Mouse (Mus musculus) forelimb bud, embryonic 11.5 days (tissue): ENCODE measurements around the gene Arpin.
A peak's percentile ranks its signal among the peaks of the same experiment; 100 is the strongest.

Experiments
- DNase-seq: peaks from one replicate; pipeline ENCODE4 v3.0.0-alpha.2; 2012; ENCODE audit warnings: low read depth, low spot score

Gene Arpin

GRCm38 (mm10) chr7:79934862-79935510 is at the start of gene Arpin:
Gene Arpin (minus strand): TSS chr7:79935359.
- peak; percentile 67 for DNase-seq

DNA sequence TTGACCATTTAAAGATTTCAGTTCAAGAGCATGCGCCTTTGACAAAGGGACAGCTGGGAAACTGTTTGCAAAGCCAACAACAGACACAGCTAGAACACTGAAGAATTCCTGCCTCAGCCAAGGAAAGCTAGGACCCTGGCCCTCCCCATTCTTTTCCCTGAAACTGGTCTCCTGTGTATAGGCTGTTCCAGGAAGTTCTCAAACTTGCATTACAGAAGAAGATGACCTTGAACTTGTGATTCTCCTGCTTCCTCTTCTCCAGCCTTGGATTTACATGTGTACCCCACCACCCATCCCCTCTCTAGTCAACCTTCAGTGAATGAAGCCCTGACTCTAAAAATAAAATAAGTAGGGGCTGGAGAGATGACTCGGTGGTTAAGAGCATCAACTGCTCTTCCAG is 40.2 kb upstream of the Arpin start:
- no peak for DNase-seq

- DNase-seq: no peak
Observed at GRCm38 (mm10) chr7:79972195-79972594, 37.0 kb upstream of the Arpin start.

- DNase-seq: no peak
Observed at GRCm38 (mm10) chr7:79970336-79970735, 35.2 kb upstream of the Arpin start.

GRCm38 (mm10) chr7:79968326-79968725 is 33.2 kb upstream of the Arpin start:
- DNase-seq: no peak

DNA sequence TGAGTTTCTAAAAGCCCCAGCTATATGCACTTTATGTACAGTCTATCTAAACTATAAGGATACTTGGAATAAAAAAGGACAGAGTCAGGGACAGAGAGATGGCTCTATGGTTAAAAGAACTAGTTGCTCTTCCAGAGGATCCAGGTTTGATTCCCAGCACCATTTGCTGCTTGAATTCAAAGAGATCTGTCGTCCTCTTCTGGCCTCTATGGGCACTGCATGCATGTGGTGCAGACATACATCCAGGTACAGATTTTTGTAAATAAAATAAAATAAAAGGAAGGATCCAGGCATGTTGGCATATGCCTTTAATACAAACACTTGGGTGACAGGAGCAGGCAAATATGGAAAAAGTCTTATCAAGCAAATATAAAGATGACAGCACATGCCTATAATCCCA is 26.4 kb upstream of the Arpin start:
- no peak for DNase-seq

GRCm38 (mm10) chr7:79956131-79956530 is 21.0 kb upstream of the Arpin start:
- no peak for DNase-seq

GRCm38 (mm10) chr7:79954890-79955289 is 19.7 kb upstream of the Arpin start:
- no peak for DNase-seq

- no peak for DNase-seq
Observed at GRCm38 (mm10) chr7:79951038-79951437, 15.9 kb upstream of the Arpin start.

DNA sequence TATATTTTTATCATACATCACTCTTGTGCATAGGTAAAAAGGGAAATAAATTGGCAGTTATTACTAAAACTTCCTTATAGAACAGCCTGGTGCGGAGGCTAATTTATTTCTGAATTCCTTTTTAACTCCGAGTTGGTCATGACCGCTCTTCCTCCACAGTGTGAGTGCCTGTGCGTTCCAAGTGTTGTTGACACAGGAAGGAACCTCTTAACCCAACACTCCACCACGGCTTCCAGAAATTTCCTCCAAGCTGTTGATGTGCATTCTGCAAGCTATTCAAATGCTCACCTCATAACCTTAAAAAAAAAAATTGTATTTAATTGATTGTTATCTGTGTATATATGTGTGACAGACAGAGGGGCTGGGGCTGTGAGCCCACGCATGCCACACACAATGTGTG is 15.1 kb upstream of the Arpin start:
- DNase-seq: no peak

GRCm38 (mm10) chr7:79935511-79936205 is 499 bp upstream of the Arpin start:
- no peak for DNase-seq

DNA sequence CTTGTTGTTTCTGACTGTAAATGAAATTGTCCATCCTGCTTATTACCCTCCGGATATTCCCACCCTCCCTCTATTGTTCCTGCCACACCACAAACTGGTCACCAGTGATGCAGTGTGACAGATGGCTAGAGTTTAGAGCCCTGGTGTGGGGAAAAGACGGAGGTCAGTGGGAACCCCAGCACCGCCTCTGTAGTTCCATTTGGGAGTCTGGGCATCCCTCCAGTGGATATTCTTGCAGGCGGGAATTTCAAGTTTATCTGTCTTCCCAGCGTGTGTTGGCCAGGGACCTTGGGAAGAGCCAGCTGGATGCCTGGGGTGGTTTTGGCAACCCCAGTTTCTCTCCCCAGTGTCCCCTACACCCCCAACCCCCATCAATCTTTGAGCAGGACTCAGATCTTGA is 698 bp downstream of the Arpin start:
- no peak for DNase-seq

- no peak for DNase-seq
Observed at GRCm38 (mm10) chr7:79928516-79929052, 6.6 kb downstream of the Arpin start.

- DNase-seq: peak; percentile 91
Observed at GRCm38 (mm10) chr7:79920344-79920983, 14.7 kb downstream of the Arpin start, which contains the start of gene Ap3s2. Gene Ap3s2 (minus strand): TSS chr7:79920649.

- DNase-seq: peak; percentile 59
Observed at GRCm38 (mm10) chr7:79914556-79914955, 20.6 kb downstream of the Arpin start.

DNA sequence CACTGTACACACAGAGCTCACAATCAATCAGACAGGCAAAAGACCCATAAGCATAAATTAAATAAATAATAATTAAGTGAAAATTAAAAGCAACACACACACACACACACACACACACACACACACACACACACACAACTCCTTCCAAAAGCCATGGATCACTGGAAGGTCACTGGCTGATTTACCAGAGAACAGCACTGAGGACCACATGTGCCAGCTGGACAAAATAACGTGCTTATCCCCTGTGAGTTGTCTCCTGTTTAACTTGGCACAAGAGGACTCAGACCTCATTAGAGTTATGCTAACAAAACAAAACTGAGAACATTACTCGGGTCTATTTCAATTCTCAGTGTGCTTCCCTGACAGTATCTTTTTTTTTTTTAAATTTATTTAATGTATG is 27.8 kb downstream of the Arpin start:
- DNase-seq: no peak

- DNase-seq: no peak
Observed at GRCm38 (mm10) chr7:79906914-79907313, 28.2 kb downstream of the Arpin start.

GRCm38 (mm10) chr7:79905193-79905592 is 30.0 kb downstream of the Arpin start:
- DNase-seq: no peak

GRCm38 (mm10) chr7:79903160-79903792 is 31.9 kb downstream of the Arpin start:
- no peak for DNase-seq

- DNase-seq: no peak
Observed at GRCm38 (mm10) chr7:79900753-79901152, 34.4 kb downstream of the Arpin start.

- no peak for DNase-seq
Observed at GRCm38 (mm10) chr7:79895225-79895624, 39.9 kb downstream of the Arpin start.

- no peak for DNase-seq
Observed at GRCm38 (mm10) chr7:79894790-79895189, 40.4 kb downstream of the Arpin start.
